Mouse (Mus musculus) thymus, adult 2 months (tissue): ENCODE measurements around the gene Fbxo39.

Experiments used
- CTCF ChIP-seq: fragments of 200-500 bp; IDR thresholded peaks from 2 replicates; pipeline ENCODE4 v1.5.1; 2012; ENCODE audit warnings: mild to moderate bottlenecking, control low read depth, low read length, moderate library complexity, borderline replicate concordance; ENCODE audit not compliant: control insufficient read depth, poor library complexity, insufficient read depth; ENCODE audit errors: extremely low read depth
- POLR2A ChIP-seq: fragments of 200-500 bp; IDR thresholded peaks from 2 replicates; pipeline ENCODE4 v1.6.1; 2012; ENCODE audit warnings: mild to moderate bottlenecking, low read length, control low read depth, moderate library complexity; ENCODE audit not compliant: control insufficient read depth, poor library complexity, insufficient read depth; ENCODE audit errors: extremely low read depth

DNA sequence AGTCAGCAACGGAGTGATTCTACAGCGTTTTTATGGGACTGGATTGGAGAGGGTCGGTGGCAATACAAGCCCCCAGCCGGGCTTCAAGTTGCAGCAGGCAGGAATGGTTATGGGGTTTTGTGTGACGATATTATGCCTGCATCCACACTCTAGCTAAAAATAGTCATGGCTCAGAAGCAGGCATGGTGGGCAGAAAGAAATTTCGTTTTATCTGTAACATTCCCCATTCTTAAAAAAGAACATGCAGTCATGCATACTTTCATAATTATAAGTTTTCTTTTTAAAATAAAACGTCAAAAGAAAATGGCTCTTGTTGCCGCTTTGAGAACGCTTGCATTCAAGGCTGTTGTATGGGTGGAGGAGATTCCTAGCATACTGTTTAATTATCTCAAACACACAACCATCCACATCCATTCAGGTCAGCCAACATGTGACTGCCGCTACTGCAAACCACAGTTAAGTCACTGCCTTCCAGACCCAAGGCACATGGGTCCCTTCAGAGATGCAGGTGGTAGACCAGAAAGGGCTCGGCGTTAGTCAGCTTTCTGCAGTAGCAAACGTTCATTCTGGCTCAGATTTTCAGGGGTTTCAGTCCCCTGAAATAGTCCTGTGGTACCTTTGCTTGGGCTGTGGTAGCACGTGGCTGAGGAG, 29.6 kb upstream of the Fbxo39 start:
- TF ChIP-seq CTCF (no peak), POLR2A (no peak)
